ENCODE assay signal across 12 mouse cellular contexts in the genomic region with DNA sequence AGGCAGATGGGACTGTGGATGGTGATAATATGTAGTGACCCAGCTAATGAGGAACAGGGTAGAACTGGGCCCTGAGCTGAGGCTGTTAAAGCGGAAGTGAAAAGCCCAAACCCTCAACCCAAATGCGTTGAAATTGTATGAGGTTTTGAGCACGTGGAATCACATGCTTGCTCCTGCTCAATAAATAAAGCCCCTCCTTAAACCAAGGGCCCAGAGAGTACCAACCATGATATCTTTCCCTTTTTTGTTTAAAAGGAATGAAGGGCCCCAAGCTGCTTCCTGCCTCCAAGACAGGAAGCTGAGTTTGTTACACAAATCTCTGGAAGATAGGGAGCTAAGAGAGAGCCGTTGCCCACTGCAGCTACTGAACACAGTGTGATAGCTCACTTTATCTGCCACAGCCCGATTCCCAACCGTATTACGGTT. TPM values are rescaled to one million over a fixed set of nuclear protein-coding genes. Genes with fewer than 3 reads are reported as not detected.
DNase-seq lines count a peak whose midpoint lies in the region; ATAC-seq and TF ChIP-seq lines count a peak whose summit lies in the region.
"Had no signal": no experiment of that assay in that cellular context is flagged by ENCODE, and none has a peak within 500 bp of the region (broad histone marks: within the 10 kb centered on the region; RNA-seq: fewer than 3 reads in every experiment).

No protein-coding gene starts in this region.

- peaks cover 22% of the 10 kb centered on the region for H3K4me1 ChIP-seq in spleen, adult 2 months (ENCODE audit: control insufficient read depth, insufficient read depth, insufficient read length)
- peaks cover 81% of the 10 kb centered on the region for H3K4me1 ChIP-seq in liver, embryonic 15.5 days (replicated peaks)

- no peaks in the 10 kb centered on the region for H3K27me3 ChIP-seq in spleen, adult 2 months (ENCODE audit: control insufficient read depth, insufficient read depth, low read length)
- H3K27me3 ChIP-seq in liver, embryonic 15.5 days, result no peaks in the 10 kb centered on the region
- H3K27me3 ChIP-seq: intestine, embryonic 15.5 days had no signal

- peak; percentile 74 for ATAC-seq in granulocyte monocyte progenitor cell, adult 5-6 weeks (replicated peaks; ENCODE audit: poor library complexity, severe bottlenecking)
- ATAC-seq in liver, embryonic 15.5 days (ENCODE audit: insufficient read depth), result peak; percentile 57
- ATAC-seq: intestine, embryonic 15.5 days; Patski had no signal

- 21% methylated on average over 7 of the region's 7 CpGs for WGBS in spleen, adult 2 months
- WGBS in liver, embryonic 15.5 days (ENCODE audit: insufficient replicate concordance), result 10% methylated on average over 7 of the region's 7 CpGs

- no peak overlapping the region for H3K4me3 ChIP-seq in spleen, adult 2 months (ENCODE audit: extremely low read depth, insufficient read depth, insufficient read length)
- H3K4me3 ChIP-seq in liver, embryonic 15.5 days (replicated peaks), result no peak overlapping the region; the same call in 1 of the 2 replicates
- H3K4me3 ChIP-seq: intestine, embryonic 15.5 days; left cerebral cortex, adult 2 months had no signal

- H3K9ac ChIP-seq in liver, embryonic 15.5 days, result peak overlapping the region; percentile 19
- H3K9ac ChIP-seq: intestine, embryonic 15.5 days had no signal

- TF ChIP-seq POLR2A in spleen, adult 2 months (IDR thresholded peaks at IDR 0.05; ENCODE audit: low read depth, low read length), result no peak

- H3K4me2 ChIP-seq in liver, embryonic 15.5 days, result peak overlapping the region; percentile 57
- H3K4me2 ChIP-seq: intestine, embryonic 15.5 days had no signal

- peak; percentile 38 to 69 for DNase-seq in spleen, adult 2 months (ENCODE audit: low read depth in 1 of 2, low spot score in 2 of 2)
- DNase-seq in spleen, postnatal 10 days (ENCODE audit: low spot score in 2 of 2), result no peak
- DNase-seq in right cerebral cortex, postnatal 25 days, result no peak
- DNase-seq in ovary, postnatal 14 days (ENCODE audit: low spot score), result no peak
- DNase-seq in frontal cortex, adult 2 months (ENCODE audit: extremely low spot score in 1 of 2, low spot score in 1 of 2), result no peak
- DNase-seq: embryo, embryonic 11 days; thymus, postnatal 25 days had no signal

- no peaks in the 10 kb centered on the region for H3K9me3 ChIP-seq in liver, embryonic 15.5 days (replicated peaks)
- H3K9me3 ChIP-seq: intestine, embryonic 15.5 days had no signal

- H3K36me3 ChIP-seq in spleen, adult 2 months (ENCODE audit: control insufficient read depth, insufficient read depth, low read length), result no peaks in the 10 kb centered on the region
- no peaks in the 10 kb centered on the region for H3K36me3 ChIP-seq in liver, embryonic 15.5 days (replicated peaks)
- H3K36me3 ChIP-seq: intestine, embryonic 15.5 days had no signal

- TF ChIP-seq CTCF in spleen, adult 2 months (IDR thresholded peaks at IDR 0.05; ENCODE audit: extremely low read depth, insufficient read depth, insufficient read length, insufficient replicate concordance), result no peak

- H3K27ac ChIP-seq in spleen, adult 2 months (ENCODE audit: insufficient read depth, low read length), result peak overlapping the region; percentile 31
- peak overlapping the region; percentile 81 for H3K27ac ChIP-seq in liver, embryonic 15.5 days (replicated peaks)
- H3K27ac ChIP-seq: intestine, embryonic 15.5 days; left cerebral cortex, adult 2 months had no signal

RNA-seq across cellular contexts. Expression of a gene that starts 21.3 kb away (rescaled TPM):
- 15.8 and 18.6 TPM in 2 replicates for polyA plus RNA-seq in spleen, adult 2 months (2012; rRNA removed)
- 13.4 and 16.7 TPM in 2 replicates for total RNA-seq in granulocyte monocyte progenitor cell, adult 5-6 weeks (2014; fragmentation: Nextera tagmentation)
- total RNA-seq in granulocyte monocyte progenitor cell, adult 5-6 weeks (2017), result 9.9 and 14.1 TPM in 2 replicates
- 2.1 and 2.2 TPM in 2 replicates for polyA plus RNA-seq in liver, embryonic 15.5 days (2015; fragmentation: Nextera tagmentation; extraction: Ambion mirVana)
- polyA plus RNA-seq in frontal cortex, adult 2 months (2012; rRNA removed), result 15.0 and 16.7 TPM in 2 replicates

Comparison
In these comparisons a context has a peak if more than half of its experiments do, and no peak if none do; other contexts are left out.
1. DNase-seq: peak in spleen, adult 2 months (2 of 2); none in spleen, postnatal 10 days (0 of 2), right cerebral cortex, postnatal 25 days (single experiment), ovary, postnatal 14 days (single experiment) and frontal cortex, adult 2 months (0 of 2).